Mouse (Mus musculus) megakaryocyte-erythroid progenitor cell, adult 5-6 weeks (primary cell): ENCODE data around the gene Hpca. TPM values are rescaled to one million over a fixed set of nuclear protein-coding genes. Genes with fewer than 3 reads are reported as not detected.

Experiments used
- ATAC-seq: replicated peaks from 2 replicates; pipeline ENCODE4 v1.8.0; 2016; ENCODE audit warnings: mild to moderate bottlenecking, inconsistent platforms; ENCODE audit not compliant: severe bottlenecking, poor library complexity, low FRiP score, low TSS enrichment
- total RNA-seq, 2 experiments: library from RNA; stranded (forward) in 1 of 2; stranded (reverse) in 1 of 2; fragments of 200-1000, 215-1000 nt in 1 of 2; fragments of >200 nt in 1 of 2; fragmentation: Nextera tagmentation in 1 of 2; gene quantifications; 2 replicates each; pipeline ENCODE4 v1.2.3; 2014 to 2017

Gene Hpca
- total RNA-seq, 2 experiments from 2014 or later: not detected

DNA sequence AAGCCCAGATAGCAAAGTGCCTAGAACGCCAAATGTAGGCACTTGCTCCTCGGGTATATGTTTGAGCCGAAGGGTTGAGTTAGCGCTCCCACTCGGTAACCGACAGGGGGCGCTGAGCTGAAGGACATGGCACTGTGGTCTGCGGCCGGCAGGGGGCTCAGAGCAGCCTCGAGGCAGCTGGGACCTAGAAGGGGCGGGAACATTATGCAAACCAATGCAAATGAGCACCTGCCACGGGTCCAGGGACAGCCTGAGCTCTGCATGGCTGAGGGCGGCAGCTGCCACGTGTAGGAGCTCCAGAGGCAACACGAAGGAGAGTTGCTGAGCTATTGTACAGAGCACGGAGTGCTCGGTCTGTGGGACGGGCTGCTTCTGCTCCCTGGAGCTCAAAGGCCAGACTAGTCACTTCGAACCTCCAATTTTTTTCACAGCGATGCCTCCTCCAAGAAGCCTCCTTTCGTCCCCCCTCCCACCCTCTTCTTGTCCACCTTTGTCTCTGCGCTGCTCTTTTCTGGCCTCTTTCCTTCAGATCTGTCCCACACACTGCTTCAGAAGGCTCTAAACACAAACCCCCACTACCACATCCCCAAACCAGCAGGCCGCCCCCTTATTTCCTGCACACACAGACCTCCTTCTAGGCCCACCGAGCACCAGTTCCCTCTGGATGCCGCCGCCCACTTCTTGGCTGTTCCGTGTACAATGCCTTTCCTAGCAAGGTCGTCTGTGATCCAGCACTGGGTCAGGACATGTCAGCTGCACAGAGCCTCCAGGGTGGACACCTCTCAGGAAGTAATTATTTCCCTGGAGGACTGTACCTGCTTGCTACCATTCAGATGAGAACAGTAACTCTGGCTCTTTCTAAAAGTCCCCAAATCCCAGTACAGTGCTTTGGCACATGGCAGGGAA lies 8.5 kb downstream of the Hpca start:
- ATAC-seq: peak; percentile 92

GRCm38 (mm10) chr4:129112231-129112630 lies 9.6 kb downstream of the Hpca start:
- no peak for ATAC-seq

DNA sequence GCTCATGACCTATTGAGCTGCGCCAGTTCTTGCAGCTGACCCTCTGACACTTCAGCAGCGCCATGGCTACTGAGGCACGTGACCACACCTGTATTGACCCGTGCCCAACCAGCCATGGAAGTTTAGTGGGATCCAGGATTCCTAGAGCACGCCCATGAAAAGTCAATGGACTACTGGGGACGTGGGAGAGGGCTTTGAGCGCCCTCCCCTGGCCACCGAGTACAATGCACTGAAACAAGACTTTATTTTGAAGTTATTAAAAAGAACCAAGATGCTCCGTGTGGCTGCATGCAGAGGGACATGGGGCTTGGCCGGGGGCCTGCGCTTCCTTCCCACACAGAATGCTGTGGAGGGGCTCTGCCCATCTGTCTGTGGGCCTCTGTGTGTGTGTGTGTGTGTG lies 10.5 kb downstream of the Hpca start:
- no peak for ATAC-seq

- ATAC-seq: no peak
These were observed 11.0 kb downstream of the Hpca start for GRCm38 (mm10) chr4:129110804-129111203.

- no peak for ATAC-seq
These were observed 13.2 kb downstream of the Hpca start for GRCm38 (mm10) chr4:129108624-129109023.

DNA sequence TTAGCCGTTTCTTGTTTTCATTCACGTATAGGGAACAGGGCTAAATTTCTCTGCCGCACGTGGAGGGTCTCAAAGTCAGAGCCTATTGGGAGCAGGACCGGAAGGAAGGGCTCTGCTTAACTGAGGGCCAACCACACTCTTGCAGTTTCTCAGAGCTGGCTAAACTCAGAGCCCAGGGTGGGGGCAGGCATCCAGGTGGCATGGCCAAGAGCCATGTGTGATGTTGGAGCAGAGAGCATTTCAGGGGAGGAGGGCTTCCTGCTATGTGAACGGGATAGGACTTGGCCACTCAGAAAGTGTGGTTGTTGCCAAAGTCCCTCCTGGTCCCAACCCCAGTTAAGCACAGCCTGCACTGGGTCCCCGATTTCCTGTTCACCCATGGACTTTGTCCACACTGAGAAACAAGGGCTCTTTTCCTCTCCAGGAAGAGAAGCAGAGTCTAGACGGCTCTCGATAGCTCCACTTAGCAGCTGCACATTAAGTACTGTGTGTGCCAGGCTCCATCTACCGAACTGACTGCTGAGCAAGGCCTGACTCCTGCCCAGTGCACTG lies 14.4 kb downstream of the Hpca start:
- ATAC-seq: no peak

- no peak for ATAC-seq
These were observed 15.8 kb downstream of the Hpca start for GRCm38 (mm10) chr4:129106073-129106472.

DNA sequence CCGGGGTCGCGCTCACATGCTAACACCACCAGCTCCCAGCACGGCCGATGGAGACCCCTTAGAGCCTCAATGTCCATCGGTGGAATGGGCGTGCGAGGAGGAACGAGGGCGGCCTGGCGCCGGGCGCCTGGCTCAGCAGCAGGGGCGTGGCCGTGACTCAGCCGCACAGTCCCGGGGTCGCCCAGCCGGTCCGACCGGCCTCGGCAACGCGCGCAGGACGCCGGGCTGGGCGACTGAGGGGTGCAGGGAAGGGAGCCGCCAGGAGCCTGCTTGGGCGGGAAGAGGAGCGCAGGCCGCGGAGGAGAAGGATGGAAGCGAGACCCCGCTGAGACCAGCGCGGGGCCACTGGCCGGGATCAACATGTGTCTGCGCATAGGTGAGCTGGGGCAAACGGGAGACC lies 16.5 kb downstream of the Hpca start, which contains the start of gene Tmem54:
Gene Tmem54 (plus strand): TSS at position 193 of the 400 bp plus-strand sequence.
- no peak; the same call in 1 of the 2 replicates for ATAC-seq

DNA sequence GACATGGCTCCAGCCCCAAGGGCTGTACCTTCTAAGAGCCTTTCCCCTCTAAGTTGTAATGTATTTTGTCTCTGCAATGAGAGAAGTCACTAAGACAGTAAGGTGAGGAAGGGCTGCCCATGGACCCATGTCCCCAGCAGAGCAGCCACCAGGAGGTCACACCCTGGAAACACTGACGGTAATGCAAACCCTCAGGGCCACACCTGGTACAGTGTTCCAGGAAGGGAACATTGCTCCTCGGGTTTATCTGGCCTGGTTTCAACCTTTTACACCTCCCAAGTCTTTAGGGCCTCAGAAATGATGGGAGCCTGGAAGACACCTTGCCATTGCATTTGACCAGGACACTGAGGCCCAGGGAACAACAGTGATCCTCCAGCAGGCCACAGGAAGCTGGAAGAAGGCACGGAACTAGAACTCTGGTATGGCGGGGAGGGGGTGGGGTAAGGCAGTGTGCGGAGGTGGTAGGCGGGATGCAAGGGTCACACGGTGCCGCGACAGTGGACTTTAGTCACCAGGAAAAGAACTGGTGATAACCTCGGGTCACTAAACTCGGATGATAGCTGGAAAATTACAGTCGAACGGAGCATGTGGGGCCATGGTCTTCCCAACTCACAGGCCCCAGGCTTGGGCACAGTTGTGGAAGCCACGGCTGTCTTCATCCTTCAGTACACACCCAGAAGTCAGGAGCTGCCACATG lies 19.6 kb downstream of the Hpca start:
- ATAC-seq: no peak

DNA sequence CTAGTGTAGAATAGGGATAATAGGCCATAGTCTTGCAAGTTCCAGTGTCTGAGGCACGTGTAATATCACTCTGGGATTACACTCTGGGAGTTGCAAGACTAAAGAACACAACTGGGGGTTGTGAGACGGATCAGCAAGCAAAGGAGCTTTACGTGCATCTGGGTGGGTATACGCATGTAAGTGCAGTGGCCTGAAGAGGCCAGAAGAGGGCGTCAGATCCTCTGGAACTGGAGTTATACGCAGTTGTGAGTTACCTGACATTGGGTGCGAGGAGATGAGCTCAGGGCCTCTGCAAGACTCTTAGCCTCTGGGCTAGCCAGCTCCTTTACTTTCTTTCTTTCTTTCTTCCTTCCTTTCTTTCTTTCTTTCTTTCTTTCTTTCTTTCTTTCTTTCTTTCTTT lies 24.8 kb downstream of the Hpca start:
- no peak for ATAC-seq

DNA sequence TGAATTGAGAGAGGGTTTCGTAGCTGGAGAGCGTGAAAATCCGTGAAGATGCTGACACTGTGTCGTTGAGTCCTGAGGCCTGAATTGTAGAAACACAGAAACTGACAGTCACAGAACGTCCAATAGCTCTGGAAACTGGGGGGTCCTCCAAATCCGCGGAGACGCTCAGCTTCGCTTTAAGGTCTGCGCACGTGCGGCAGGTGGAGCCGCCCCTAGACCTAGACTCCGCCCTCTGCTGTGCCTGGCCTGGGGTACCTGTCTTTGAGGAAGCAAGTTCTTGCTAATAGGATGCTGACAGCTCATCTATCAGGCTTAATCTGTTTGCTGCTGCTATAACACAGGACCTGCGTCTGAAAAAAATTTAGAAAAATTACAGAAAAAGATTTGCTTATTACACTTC lies 26.6 kb downstream of the Hpca start:
- ATAC-seq: no peak

DNA sequence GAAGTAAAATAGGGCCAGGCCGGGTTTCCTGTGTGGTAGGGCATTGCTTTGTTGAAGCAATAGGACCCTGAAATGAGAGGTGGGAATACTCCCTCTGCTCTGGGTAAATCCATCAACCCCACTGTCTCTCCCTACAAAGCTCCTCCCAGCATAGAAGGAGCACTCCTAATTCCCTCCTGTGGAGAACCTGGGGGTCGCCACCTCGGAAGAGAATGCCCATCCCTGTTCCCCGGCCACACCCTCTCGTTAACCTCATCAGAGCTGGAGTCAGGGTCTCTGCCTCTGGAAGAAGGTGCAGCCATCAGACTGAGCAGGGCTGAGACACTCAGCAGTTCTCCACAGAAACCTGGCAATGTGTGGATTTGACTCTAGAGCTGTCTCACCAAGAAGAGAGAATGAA lies 34.0 kb downstream of the Hpca start:
- no peak for ATAC-seq

DNA sequence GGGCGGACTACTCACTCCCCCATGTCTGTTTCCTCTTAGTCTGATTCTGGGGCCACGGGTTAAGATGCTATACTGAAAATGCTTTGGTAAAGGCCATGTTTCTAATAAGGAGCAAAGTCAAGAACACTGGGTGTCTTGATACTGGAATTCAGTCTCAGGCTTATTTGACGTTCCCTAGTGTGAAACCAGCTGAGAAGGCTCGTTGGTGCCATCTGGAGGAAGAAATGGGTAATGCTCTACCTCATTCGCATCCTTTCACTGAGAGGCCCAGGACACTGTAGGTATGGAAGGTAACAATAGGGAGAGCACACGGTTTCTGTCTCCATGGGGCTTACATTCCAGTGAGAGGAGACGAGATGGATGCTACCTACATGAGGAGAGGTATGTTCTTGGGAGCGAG lies 35.8 kb downstream of the Hpca start:
- peak; percentile 55; the same call in 1 of the 2 replicates for ATAC-seq

- no peak for ATAC-seq
These were observed 36.9 kb downstream of the Hpca start for GRCm38 (mm10) chr4:129084896-129085295.

GRCm38 (mm10) chr4:129082379-129083115 lies 39.3 kb downstream of the Hpca start:
- ATAC-seq: peak; percentile 93

DNA sequence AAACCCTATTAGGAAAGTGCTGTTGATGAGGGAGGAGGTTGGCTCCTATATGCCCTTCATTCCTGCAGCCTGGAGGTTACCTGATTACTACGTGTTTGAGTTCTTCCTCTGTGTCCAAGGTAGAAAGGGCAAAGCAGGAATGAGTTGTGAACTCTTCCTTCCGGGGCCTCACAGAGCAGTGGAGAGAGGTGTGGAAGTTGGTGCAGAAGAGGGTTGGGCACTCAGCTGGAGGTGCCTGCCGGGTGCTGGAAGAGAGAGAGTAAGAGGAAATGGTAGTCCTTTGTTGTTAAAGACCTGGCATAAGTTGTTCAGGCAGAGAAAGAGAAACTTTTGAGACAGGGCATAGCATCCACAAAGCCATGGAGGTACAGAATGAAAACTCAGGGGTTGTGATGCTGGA lies 39.9 kb downstream of the Hpca start:
- ATAC-seq: no peak

GRCm38 (mm10) chr4:129081512-129081911 lies 40.3 kb downstream of the Hpca start:
- ATAC-seq: no peak

GRCm38 (mm10) chr4:129081041-129081440 lies 40.8 kb downstream of the Hpca start:
- no peak for ATAC-seq

DNA sequence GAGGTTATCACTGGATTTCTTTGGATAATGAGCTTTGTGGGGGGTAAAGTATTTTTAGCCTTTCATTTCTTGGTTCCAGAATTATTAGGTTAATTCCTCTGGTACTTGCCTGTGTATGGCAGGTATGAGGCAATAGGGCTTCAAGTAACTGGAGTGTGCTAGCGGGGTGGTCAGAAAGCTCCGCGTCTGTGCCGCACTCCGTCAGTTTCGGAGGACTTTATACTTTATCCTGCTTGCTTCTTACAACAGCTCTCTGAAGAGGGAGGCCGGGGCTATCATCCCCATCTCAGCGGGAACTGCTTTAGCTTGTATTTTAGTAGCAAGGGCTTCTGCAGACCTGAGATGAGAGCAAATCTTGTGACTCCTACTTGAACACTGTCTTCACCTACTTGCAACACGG lies 42.7 kb downstream of the Hpca start:
- no peak for ATAC-seq

DNA sequence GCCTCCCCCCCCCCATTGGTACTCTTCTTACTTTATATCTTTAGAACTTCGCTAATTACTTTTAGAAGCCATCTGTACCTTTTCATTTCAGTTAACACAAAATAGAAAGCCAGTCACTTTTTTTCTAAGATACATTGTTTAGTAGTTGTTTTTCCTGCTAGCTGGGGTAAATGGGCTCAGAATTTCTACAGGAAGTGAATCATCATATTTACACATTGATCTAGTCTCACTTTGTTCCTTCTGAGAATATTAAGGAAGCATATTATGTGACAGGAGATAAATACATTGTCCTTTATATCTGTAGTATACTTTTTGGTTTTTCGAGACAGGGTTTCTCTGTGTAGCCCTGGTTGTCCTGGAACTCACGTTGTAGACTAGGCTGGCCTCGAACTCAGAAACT lies 53.0 kb downstream of the Hpca start:
- no peak for ATAC-seq
